Mouse (Mus musculus) CD4-positive helper T cell, adult 2 months (primary cell): ENCODE measurements around the gene Hoxc5.

ENCODE experiments used
- DNase-seq: peaks from one replicate; pipeline ENCODE4 v3.0.0-alpha.2; 2012; ENCODE audit warnings: low read depth, missing footprints, low spot score

Hoxc5 gene

DNA sequence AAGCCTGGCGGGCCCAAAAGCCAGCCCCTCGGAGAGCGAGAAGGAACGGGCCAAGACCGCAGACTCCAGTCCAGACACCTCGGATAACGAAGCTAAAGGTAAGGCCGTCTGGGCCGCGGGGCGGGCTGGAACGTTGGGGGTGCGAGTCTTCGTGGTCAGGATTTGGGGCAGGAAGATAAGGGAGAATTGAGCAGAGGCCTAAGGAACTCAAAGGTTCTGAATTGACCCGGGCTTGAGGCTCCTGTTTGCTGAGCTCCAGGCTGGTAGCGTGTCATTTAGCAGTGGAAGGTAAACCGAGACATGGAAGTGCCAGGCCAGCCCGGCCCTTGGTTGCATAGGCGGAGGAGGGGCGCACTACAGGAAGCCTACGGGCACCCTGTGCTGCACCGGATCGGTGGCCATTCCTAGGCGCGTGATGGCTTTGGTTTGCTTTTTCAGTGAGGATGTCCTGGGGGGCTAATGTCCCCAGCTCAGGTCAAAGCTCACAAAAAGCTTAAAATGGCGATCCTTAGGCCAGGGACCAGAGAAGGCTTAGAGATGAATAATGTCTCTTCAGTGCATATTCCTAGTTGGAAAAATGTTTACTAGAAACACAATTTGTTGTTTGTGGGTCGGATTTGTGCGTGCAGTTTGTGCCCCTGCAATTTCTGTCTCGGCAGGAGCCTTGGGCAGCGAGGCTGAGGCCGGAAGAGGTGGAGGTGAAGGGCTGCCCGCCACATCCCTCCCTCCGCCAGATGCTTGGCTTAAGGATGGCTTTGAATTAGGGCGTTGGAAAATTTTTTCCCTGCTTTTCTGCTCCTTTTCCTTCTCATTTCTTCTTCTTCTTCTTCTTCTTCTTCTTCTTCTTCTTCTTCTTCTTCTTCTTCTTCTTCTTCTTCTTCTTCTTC lies 511 bp downstream of the Hoxc5 start:
- no peak for DNase-seq

GRCm38 (mm10) chr15:102969296-102969695 lies 2.1 kb downstream of the Hoxc5 start:
- no peak for DNase-seq

DNA sequence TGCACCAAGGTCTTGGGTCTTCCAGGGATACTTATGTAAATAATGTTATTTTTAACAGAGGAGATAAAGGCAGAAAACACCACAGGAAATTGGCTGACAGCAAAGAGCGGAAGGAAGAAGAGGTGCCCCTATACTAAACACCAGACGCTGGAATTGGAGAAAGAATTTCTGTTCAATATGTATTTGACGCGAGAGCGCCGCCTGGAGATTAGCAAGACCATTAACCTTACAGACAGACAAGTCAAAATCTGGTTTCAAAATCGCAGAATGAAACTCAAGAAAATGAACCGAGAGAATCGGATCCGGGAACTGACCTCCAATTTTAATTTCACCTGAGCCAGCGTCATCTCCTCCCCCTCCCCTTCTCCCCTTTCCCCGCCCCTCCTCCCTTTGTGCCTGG lies 3.5 kb downstream of the Hoxc5 start:
- DNase-seq: no peak

GRCm38 (mm10) chr15:102972254-102972653 lies 5.0 kb downstream of the Hoxc5 start:
- no peak for DNase-seq

DNA sequence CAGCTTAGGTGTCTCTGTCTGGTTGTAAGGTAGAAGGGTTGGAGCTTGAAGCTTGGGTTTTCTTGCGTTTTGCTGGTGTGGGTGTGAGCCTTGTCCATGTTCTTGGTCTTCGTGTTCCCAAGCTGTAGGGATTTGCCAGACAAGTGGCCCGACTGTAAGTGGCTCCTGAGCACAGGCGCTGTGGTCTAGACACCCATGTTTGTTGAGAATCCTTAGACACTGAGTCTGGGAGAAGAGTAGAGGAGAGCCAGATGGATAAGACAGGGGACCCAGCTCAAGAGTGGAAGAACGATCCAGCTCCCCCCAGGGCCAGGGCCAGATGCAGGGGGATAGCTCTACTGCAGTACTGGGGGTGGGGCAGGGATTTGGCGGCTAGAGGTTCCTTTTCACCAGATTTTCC lies 5.5 kb downstream of the Hoxc5 start:
- no peak for DNase-seq

GRCm38 (mm10) chr15:102975034-102975433 lies 7.8 kb downstream of the Hoxc5 start:
- no peak for DNase-seq

GRCm38 (mm10) chr15:102975688-102976111 lies 8.5 kb downstream of the Hoxc5 start:
- no peak for DNase-seq

GRCm38 (mm10) chr15:102976171-102976570 lies 8.9 kb downstream of the Hoxc5 start, which contains the start of gene Hoxc9:
Gene Hoxc9, plus strand, starts transcription at chr15:102976439.
- no peak for DNase-seq

DNA sequence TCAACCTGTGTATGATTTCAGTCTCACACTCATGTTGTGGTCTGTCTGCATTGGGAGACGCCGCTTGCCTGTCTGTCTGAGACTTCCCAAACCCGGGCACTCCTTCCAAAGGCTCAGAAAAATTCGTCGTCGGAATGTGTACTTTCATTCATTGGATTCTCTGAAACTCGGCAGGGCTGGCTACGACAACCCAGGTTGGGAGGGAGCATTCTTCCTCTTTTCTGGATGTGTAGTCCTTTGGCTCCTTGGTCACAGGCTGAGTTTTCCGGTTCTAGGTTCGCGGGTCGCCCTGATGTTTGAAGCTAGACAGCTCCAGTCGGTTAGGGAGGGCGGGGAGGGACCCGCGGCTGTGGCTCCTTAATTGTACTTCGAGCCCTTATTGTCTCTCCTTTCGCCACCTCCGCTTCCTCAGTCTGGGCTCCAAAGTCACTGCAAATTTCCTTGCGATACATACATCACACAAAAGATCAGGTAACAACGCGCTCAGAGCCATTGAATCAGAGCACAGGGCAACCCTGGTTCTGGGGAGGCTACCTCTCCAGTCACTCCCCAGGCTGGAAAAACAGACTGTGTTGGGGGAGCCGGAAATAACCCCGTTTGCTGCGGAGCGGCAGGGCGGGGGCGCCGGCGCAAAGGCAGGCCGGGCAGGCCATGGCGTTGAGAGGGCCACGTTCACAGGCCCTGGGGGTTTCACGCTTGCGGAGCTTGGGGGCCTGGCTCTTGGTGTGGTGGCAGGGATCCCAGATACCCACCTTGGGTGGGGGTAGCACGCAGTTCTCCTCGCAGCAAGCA lies 9.6 kb downstream of the Hoxc5 start:
- peak; percentile 37 for DNase-seq

GRCm38 (mm10) chr15:102977423-102977974 lies 10.3 kb downstream of the Hoxc5 start:
- DNase-seq: no peak

- DNase-seq: no peak
These were observed 11.6 kb downstream of the Hoxc5 start for GRCm38 (mm10) chr15:102978615-102979515.

DNA sequence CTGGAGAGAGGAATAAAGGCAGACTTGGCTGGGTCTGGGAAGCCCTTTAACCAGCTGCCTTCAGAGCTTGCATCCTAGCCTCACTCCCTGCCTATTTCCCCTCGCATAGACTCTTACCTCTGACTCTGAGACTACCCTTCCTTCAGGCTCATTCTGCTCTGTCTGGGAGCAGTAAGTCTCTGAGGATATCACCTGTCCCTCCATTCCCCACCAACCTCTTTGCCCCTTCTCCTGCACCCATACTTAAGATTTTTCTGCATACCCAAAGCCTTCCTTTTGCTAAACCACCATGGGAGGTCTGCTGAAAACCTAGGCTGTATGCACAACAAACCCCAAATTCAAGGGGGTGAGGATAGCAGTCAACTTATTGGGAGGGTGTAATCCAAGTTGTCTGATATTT lies 12.7 kb downstream of the Hoxc5 start:
- no peak for DNase-seq

DNA sequence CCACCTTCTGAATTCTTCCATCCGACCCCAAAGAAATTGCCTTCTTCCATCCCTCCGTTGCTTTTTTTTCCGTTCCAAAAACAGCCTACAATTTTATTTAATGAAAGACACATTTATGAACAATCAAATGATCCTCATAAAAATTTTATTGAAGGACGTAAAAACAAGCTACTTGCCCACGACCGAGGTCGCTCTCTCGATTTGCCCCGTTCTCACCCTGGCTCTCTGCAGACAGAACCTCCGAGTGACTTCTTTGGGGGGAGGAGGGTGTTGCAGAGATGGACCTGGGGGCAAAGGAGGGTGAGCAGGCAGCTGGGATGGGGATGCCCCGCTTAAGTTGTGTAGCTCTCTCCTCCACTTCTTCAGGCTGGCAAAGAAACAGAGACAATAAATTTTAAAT lies 13.1 kb downstream of the Hoxc5 start:
- no peak for DNase-seq

- no peak for DNase-seq
These were observed 13.7 kb downstream of the Hoxc5 start for GRCm38 (mm10) chr15:102980912-102981311.

GRCm38 (mm10) chr15:102981379-102982288 lies 14.4 kb downstream of the Hoxc5 start:
- peak; percentile 40 for DNase-seq

DNA sequence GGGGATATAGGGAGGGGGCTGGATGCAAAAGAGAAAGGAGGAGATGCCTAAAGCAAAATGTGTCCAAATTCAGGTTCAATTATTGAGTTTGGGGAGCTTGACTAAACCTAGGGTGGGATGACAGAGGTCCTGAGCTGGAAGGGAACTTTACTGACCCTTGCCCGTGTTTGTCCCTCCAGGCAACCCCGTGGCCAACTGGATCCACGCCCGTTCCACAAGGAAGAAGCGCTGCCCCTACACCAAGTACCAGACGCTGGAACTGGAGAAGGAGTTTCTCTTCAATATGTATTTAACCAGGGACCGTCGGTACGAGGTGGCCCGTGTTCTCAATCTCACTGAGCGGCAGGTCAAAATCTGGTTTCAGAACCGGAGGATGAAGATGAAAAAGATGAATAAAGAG lies 16.5 kb downstream of the Hoxc5 start:
- DNase-seq: no peak

DNA sequence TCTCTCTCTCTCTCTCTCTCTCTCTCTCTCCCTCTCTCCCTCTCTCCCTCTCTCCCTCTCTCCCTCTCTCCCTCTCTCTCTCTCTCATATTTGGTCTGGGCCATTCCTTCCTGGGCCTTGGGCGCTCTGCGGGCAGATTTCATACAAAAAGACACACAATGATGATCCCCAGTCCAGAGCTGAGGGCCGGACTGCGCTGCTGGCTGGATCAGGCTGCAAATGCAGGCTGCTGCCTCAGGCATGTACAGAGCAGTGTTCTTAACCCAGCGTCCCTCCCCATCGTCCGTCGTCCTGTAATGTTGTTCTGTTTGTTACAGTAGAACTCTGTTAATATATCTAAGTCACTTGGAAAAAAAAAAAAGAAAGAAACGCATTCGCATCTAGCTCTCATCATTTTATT lies 17.3 kb downstream of the Hoxc5 start:
- no peak for DNase-seq

GRCm38 (mm10) chr15:102984925-102985324 lies 17.7 kb downstream of the Hoxc5 start:
- DNase-seq: no peak

DNA sequence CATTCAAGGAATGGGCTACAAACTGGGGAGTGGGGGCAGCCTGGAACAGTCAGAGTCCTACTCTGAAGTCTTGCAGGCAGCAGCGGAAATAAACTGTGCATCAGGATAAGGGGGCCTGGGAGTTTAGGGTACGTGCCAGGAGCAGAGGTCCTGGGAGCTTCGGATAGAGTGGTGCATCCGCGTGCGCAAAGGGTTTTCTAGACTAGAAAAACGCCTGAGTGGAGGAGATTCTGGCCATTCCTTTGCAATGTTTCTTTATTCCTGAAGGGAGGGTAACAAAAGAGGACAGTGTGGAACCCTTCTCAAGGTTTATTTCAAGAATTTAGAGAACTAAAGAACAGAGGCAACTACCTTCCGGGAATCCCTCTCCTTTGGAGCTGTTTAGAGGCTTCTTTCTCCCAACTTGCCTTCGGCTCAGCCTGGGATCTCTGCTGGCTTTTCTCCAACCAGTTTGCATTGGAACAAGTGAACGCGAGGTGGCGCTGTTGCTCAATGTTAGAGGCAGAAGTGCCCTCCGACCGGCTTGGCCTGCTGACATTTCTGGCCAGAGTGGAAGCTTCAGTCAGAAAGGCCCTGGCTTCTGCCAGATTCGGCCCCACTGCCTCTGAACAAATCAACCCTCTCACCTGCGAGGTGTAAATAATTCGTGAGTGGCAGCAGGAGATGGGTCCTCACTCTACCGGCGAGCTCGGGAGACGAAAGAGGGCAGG lies 20.0 kb downstream of the Hoxc5 start:
- DNase-seq: peak; percentile 67

DNA sequence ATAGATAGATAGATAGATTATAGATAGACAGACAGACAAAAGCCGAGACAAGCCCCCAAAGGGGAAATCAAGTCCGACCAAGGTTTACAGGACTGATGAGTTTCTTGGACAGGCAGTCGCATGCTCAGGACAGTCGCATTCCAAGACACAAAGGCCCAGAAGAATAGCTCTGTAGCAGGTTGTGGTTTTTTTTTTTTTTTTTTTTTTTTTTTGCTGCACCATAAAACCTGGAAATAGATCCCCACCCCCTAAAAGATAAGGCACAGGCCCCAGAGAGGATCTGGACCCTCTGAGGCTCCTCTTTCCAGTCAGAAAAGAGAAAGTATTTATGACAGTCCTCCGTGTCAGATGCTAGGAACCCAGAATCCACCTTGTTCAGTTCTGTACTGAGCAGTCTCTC lies 20.8 kb downstream of the Hoxc5 start:
- no peak for DNase-seq
